Mouse (Mus musculus) stomach, embryonic 14.5 days (tissue): ENCODE data around the gene Traf3ip2. TPM values are rescaled to one million over a fixed set of nuclear protein-coding genes. Genes with fewer than 3 reads are reported as not detected.

Source experiments
- ATAC-seq: fragments of 200-750 bp; cut with Nextera tagmentation; 2 replicates; pipeline ENCODE4 v1.8.0; 2017; ENCODE audit warnings: low read depth, moderate TSS enrichment; ENCODE audit not compliant: insufficient number of reproducible peaks, insufficient read depth, low FRiP score
- H3K27ac ChIP-seq: fragments of 300-500 bp; sonication (generic); 2 replicates; pipeline ENCODE4 v1.5.1; 2014; ENCODE audit warnings: mild to moderate bottlenecking, low read length, moderate library complexity, mixed read lengths
- H3K27me3 ChIP-seq: fragments of 300-500 bp; sonication (generic); 2 replicates; pipeline ENCODE4 v1.6.1; 2014; ENCODE audit warnings: low read length, control low read depth, mixed read lengths; ENCODE audit not compliant: control insufficient read depth, insufficient read depth
- H3K36me3 ChIP-seq: fragments of 300-500 bp; sonication (generic); 2 replicates; pipeline ENCODE4 v1.6.1; 2014; ENCODE audit warnings: mild to moderate bottlenecking, control low read depth, low read length, moderate library complexity, mixed read lengths; ENCODE audit not compliant: control insufficient read depth, insufficient read depth
- H3K4me1 ChIP-seq: fragments of 300-500 bp; sonication (generic); 2 replicates; pipeline ENCODE4 v1.6.1; 2014; ENCODE audit warnings: low read length, control low read depth, mixed read lengths; ENCODE audit not compliant: control insufficient read depth, insufficient read depth
- H3K4me2 ChIP-seq: fragments of 300-500 bp; sonication (generic); replicated peaks from 2 replicates; pipeline ENCODE4 v1.6.1; 2014; ENCODE audit warnings: low read depth, low read length, control low read depth
- H3K4me3 ChIP-seq: fragments of 300-500 bp; sonication (generic); 2 replicates; pipeline ENCODE4 v1.5.1; 2014; ENCODE audit warnings: low read depth, low read length, control low read depth
- H3K9ac ChIP-seq: fragments of 300-500 bp; sonication (generic); replicated peaks from 2 replicates; pipeline ENCODE4 v1.6.1; 2014; ENCODE audit warnings: low read depth, mild to moderate bottlenecking, control low read depth, low read length, moderate library complexity, mixed read lengths
- H3K9me3 ChIP-seq: fragments of 300-500 bp; sonication (generic); 2 replicates; pipeline ENCODE4 v1.6.1; 2016; ENCODE audit warnings: low read depth, low read length, control low read depth; ENCODE audit not compliant: control insufficient read depth
- WGBS: fragments of 180-500 bp; shearing (Covaris S2); extraction: QIAGEN DNeasy Blood & Tissue Kit; methylation state at CpG from one replicate; pipeline ENCODE4 v1.1.7; 2014; 5-methylcytosine and 5-hydroxymethylcytosine counted together
- polyA plus RNA-seq: library from polyadenylated mRNA; unstranded; fragments of >200 nt; fragmentation: Nextera tagmentation; extraction: Ambion mirVana; gene quantifications from 2 replicates; pipeline ENCODE4 v1.2.1, GENCODE M21; 2014

The Traf3ip2 gene
- polyA plus RNA-seq, 1 experiment from 2014 or later, result 30.2 TPM

- no peak for ATAC-seq
Observed at GRCm38 (mm10) chr10:39660269-39660655, 47.5 kb downstream of the Traf3ip2 start.

GRCm38 (mm10) chr10:39660698-39661097 is 48.0 kb downstream of the Traf3ip2 start:
- Histone ChIP-seq H3K4me3 (no peak overlapping the region), H3K9me3 (no peaks in the 10 kb centered on the region), H3K27me3 (no peaks in the 10 kb centered on the region), H3K36me3 (no peaks in the 10 kb centered on the region), H3K27ac (peak overlapping the region; percentile 97), H3K9ac (no peak overlapping the region), H3K4me1 (peaks cover 49% of the 10 kb centered on the region), H3K4me2 (no peak overlapping the region)
- 27% methylated on average over 5 of the region's 5 CpGs for WGBS
- ATAC-seq, result no peak

More at GRCm38 (mm10) chr10:39660269-39660655, 47.5 kb downstream of the Traf3ip2 start:
- H3K4me3 ChIP-seq, result no peak overlapping the region
- H3K36me3 ChIP-seq, result 0 out of 2 replicates have a peak, but pooled peaks cover 4% of the 10 kb centered on the region
- 37% methylated on average over 3 of the region's 3 CpGs for WGBS
- no peak overlapping the region for H3K9ac ChIP-seq
- H3K4me1 ChIP-seq, result peaks cover 47% of the 10 kb centered on the region
- H3K27ac ChIP-seq, result peak overlapping the region; percentile 97
- H3K4me2 ChIP-seq, result no peak overlapping the region
- H3K27me3 ChIP-seq, result no peaks in the 10 kb centered on the region
- H3K9me3 ChIP-seq, result no peaks in the 10 kb centered on the region

- Histone ChIP-seq H3K9ac (no peak overlapping the region), H3K4me3 (no peak overlapping the region), H3K9me3 (no peaks in the 10 kb centered on the region), H3K4me2 (no peak overlapping the region), H3K27me3 (no peaks in the 10 kb centered on the region), H3K4me1 (peaks cover 33% of the 10 kb centered on the region), H3K36me3 (no peaks in the 10 kb centered on the region), H3K27ac (no peak overlapping the region; the same call in 1 of the 2 replicates)
- ATAC-seq, result no peak
- 59% methylated on average over 4 of the region's 4 CpGs for WGBS
Observed at GRCm38 (mm10) chr10:39665071-39665502, 52.4 kb downstream of the Traf3ip2 start.

GRCm38 (mm10) chr10:39666027-39666426 is 53.3 kb downstream of the Traf3ip2 start:
- Histone ChIP-seq H3K9ac (no peak overlapping the region), H3K27me3 (no peaks in the 10 kb centered on the region), H3K4me2 (0 out of 2 replicates have a peak overlapping the region, but pooled peaks have one; percentile 16), H3K4me3 (no peak overlapping the region), H3K36me3 (no peaks in the 10 kb centered on the region), H3K9me3 (no peaks in the 10 kb centered on the region), H3K27ac (peak overlapping the region; percentile 55), H3K4me1 (peaks cover 26% of the 10 kb centered on the region)
- 23% methylated on average over 3 of the region's 3 CpGs for WGBS
- ATAC-seq, result no peak

- no peak overlapping the region for H3K27ac ChIP-seq
- H3K9ac ChIP-seq, result no peak overlapping the region
- no peaks in the 10 kb centered on the region for H3K36me3 ChIP-seq
- WGBS, result 94% methylated on average over 1 of the region's 1 CpGs
- no peak overlapping the region for H3K4me2 ChIP-seq
- H3K4me1 ChIP-seq, result peaks cover 26% of the 10 kb centered on the region
- no peak for ATAC-seq
- no peaks in the 10 kb centered on the region for H3K27me3 ChIP-seq
- H3K9me3 ChIP-seq, result no peaks in the 10 kb centered on the region
- H3K4me3 ChIP-seq, result no peak overlapping the region
Observed at GRCm38 (mm10) chr10:39671451-39671850, 58.7 kb downstream of the Traf3ip2 start.

GRCm38 (mm10) chr10:39672547-39673051 is 59.9 kb downstream of the Traf3ip2 start:
- H3K4me2 ChIP-seq, result no peak overlapping the region
- H3K9ac ChIP-seq, result no peak overlapping the region
- H3K4me3 ChIP-seq, result no peak overlapping the region
- peak; percentile 63; the same call in 1 of the 2 replicates for ATAC-seq
- 19% methylated on average over 4 of the region's 4 CpGs for WGBS
- no peaks in the 10 kb centered on the region for H3K36me3 ChIP-seq
- H3K27ac ChIP-seq, result peak overlapping the region; percentile 62; the same call in 1 of the 2 replicates
- peaks cover 22% of the 10 kb centered on the region for H3K4me1 ChIP-seq
- no peaks in the 10 kb centered on the region for H3K27me3 ChIP-seq
- H3K9me3 ChIP-seq, result no peaks in the 10 kb centered on the region

GRCm38 (mm10) chr10:39674106-39674505 is 61.4 kb downstream of the Traf3ip2 start:
- WGBS, result 23% methylated on average over 3 of the region's 3 CpGs
- peak overlapping the region; percentile 55; the same call in 1 of the 2 replicates for H3K27ac ChIP-seq
- no peak for ATAC-seq
- no peak overlapping the region for H3K4me2 ChIP-seq
- H3K36me3 ChIP-seq, result no peaks in the 10 kb centered on the region
- H3K4me3 ChIP-seq, result no peak overlapping the region
- H3K4me1 ChIP-seq, result peaks cover 22% of the 10 kb centered on the region
- no peaks in the 10 kb centered on the region for H3K27me3 ChIP-seq
- no peaks in the 10 kb centered on the region for H3K9me3 ChIP-seq
- H3K9ac ChIP-seq, result no peak overlapping the region

GRCm38 (mm10) chr10:39674766-39675165 is 62.0 kb downstream of the Traf3ip2 start:
- H3K27me3 ChIP-seq, result no peaks in the 10 kb centered on the region
- no peak overlapping the region for H3K4me3 ChIP-seq
- peaks cover 22% of the 10 kb centered on the region for H3K4me1 ChIP-seq
- H3K9me3 ChIP-seq, result no peaks in the 10 kb centered on the region
- ATAC-seq, result no peak
- 61% methylated on average over 3 of the region's 3 CpGs for WGBS
- H3K9ac ChIP-seq, result no peak overlapping the region
- H3K36me3 ChIP-seq, result no peaks in the 10 kb centered on the region
- no peak overlapping the region for H3K4me2 ChIP-seq
- peak overlapping the region; percentile 52; the same call in 1 of the 2 replicates for H3K27ac ChIP-seq
